Mouse (Mus musculus): ENCODE results near the gene Gm6993.

GRCm38 (mm10) chr12:31239798-31240197, 772 bp upstream of the Gm6993 start:
- no peak for TF ChIP-seq CTCF (IDR thresholded peaks at IDR 0.05; ENCODE audit: low read depth)
- no peak for TF ChIP-seq EP300 (IDR thresholded peaks at IDR 0.05; ENCODE audit: low read depth)
